In genomic region chr8:71679116-71679515, GRCm38 (mm10) we compare ENCODE assay signal across 9 mouse cellular contexts. TPM values are rescaled to one million over a fixed set of nuclear protein-coding genes. Genes with fewer than 3 reads are reported as not detected.
DNase-seq lines count a peak whose midpoint lies in the region; ATAC-seq and TF ChIP-seq lines count a peak whose summit lies in the region.
"Had no signal": no experiment of that assay in that cellular context is flagged by ENCODE, and none has a peak within 500 bp of the region (broad histone marks: within the 10 kb centered on the region; RNA-seq: fewer than 3 reads in every experiment).

No protein-coding gene starts in this region.

- no peak overlapping the region for H3K4me3 ChIP-seq in neural tube, embryonic 12.5 days
- H3K4me3 ChIP-seq in limb, embryonic 14.5 days (replicated peaks; ENCODE audit: low read length): peak overlapping the region; percentile 14; the same call in 1 of the 2 replicates
- H3K4me3 ChIP-seq in stomach, postnatal 0 days (ENCODE audit: low read depth, low read length): peak overlapping the region; percentile 22

- H3K36me3 ChIP-seq in neural tube, embryonic 12.5 days: no peaks in the 10 kb centered on the region
- no peaks in the 10 kb centered on the region for H3K36me3 ChIP-seq in limb, embryonic 14.5 days (ENCODE audit: control insufficient read depth, insufficient read depth, low read length)
- no peaks in the 10 kb centered on the region for H3K36me3 ChIP-seq in stomach, postnatal 0 days (ENCODE audit: control insufficient read depth, insufficient read depth, low read length)

- ATAC-seq in neural tube, embryonic 12.5 days (ENCODE audit: low FRiP score, low read depth): no peak
- no peak for ATAC-seq in limb, embryonic 14.5 days (ENCODE audit: low FRiP score, low read depth)
- no peak for ATAC-seq in stomach, postnatal 0 days (ENCODE audit: low FRiP score, low TSS enrichment)

- no peak overlapping the region for H3K9ac ChIP-seq in neural tube, embryonic 12.5 days
- 0 out of 2 replicates have a peak overlapping the region, but pooled peaks have one; percentile 16 for H3K9ac ChIP-seq in limb, embryonic 14.5 days (ENCODE audit: low read depth, low read length, severe bottlenecking)
- H3K9ac ChIP-seq in stomach, postnatal 0 days (ENCODE audit: low read length): peak overlapping the region; percentile 38; the same call in 1 of the 2 replicates

- no peak overlapping the region for H3K27ac ChIP-seq in neural tube, embryonic 12.5 days
- no peak overlapping the region for H3K27ac ChIP-seq in limb, embryonic 14.5 days (replicated peaks; ENCODE audit: low read depth, low read length)
- no peak overlapping the region for H3K27ac ChIP-seq in stomach, postnatal 0 days (replicated peaks)

- H3K4me1 ChIP-seq in neural tube, embryonic 12.5 days: peaks cover 12% of the 10 kb centered on the region; the same call in 1 of the 2 replicates
- peaks cover 4% of the 10 kb centered on the region; the same call in 1 of the 2 replicates for H3K4me1 ChIP-seq in limb, embryonic 14.5 days (ENCODE audit: control insufficient read depth, insufficient read depth, low read length)
- H3K4me1 ChIP-seq in stomach, postnatal 0 days (replicated peaks; ENCODE audit: control insufficient read depth, insufficient read depth): no peaks in the 10 kb centered on the region

- peaks cover 93% of the 10 kb centered on the region for H3K27me3 ChIP-seq in neural tube, embryonic 12.5 days (replicated peaks)
- H3K27me3 ChIP-seq in limb, embryonic 14.5 days (ENCODE audit: control insufficient read depth, insufficient read depth, low read length): peaks cover 77% of the 10 kb centered on the region
- no peaks in the 10 kb centered on the region; the same call in 1 of the 2 replicates for H3K27me3 ChIP-seq in stomach, postnatal 0 days (ENCODE audit: control insufficient read depth, insufficient read depth, low read length)

- peak overlapping the region; percentile 53 for H3K4me2 ChIP-seq in neural tube, embryonic 12.5 days (replicated peaks)
- peak overlapping the region; percentile 41 for H3K4me2 ChIP-seq in limb, embryonic 14.5 days (replicated peaks; ENCODE audit: low read depth, low read length, severe bottlenecking)
- peak overlapping the region; percentile 52 for H3K4me2 ChIP-seq in stomach, postnatal 0 days (replicated peaks; ENCODE audit: low read depth)

- DNase-seq in cerebellum, adult 11-12 months: peak; percentile 55
- DNase-seq in cerebellum, postnatal 36 days: no peak
- DNase-seq in neural tube, embryonic 10.5 days (ENCODE audit: extremely low spot score, low spot score): no peak
- DNase-seq in limb, embryonic 14.5 days (ENCODE audit: low spot score): no peak
- no peak for DNase-seq in stomach, postnatal 0 days (ENCODE audit: low spot score)
- no peak for DNase-seq in urinary bladder, adult 2 months (ENCODE audit: low spot score)
- no peak for DNase-seq in left cerebral cortex, adult 18-20 months (ENCODE audit: low spot score in 2 of 2)

- H3K9me3 ChIP-seq in neural tube, embryonic 12.5 days: no peaks in the 10 kb centered on the region
- no peaks in the 10 kb centered on the region for H3K9me3 ChIP-seq in limb, embryonic 14.5 days (ENCODE audit: control insufficient read depth, low read length)
- no peaks in the 10 kb centered on the region for H3K9me3 ChIP-seq in stomach, postnatal 0 days (ENCODE audit: control insufficient read depth, low read length)

- no peak for TF ChIP-seq EP300 in stomach, postnatal 0 days (optimal IDR thresholded peaks at IDR 0.05)

- TF ChIP-seq CTCF in stomach, postnatal 0 days (IDR thresholded peaks at IDR 0.05; ENCODE audit: low read depth): peak; percentile 4; the same call in 1 of the 2 replicates

- TF ChIP-seq POLR2A in limb, embryonic 14.5 days (IDR thresholded peaks at IDR 0.05; ENCODE audit: borderline replicate concordance, extremely low read depth, insufficient read depth, insufficient read length): no peak

- 8% methylated on average over 16 of the region's 16 CpGs for WGBS in neural tube, embryonic 12.5 days
- 16% methylated on average over 15 of the region's 16 CpGs for WGBS in limb, embryonic 14.5 days
- WGBS in stomach, postnatal 0 days: 45% methylated on average over 16 of the region's 16 CpGs

RNA-seq across cellular contexts. Expression of gene Jak3, which starts 3.0 kb away (rescaled TPM):
- 3.8 and 4.2 TPM in 2 replicates for polyA plus RNA-seq in neural tube, embryonic 12.5 days (2016; fragmentation: Nextera tagmentation; extraction: Ambion mirVana)
- 8.0 and 11.1 TPM in 2 replicates for polyA plus RNA-seq in limb, embryonic 14.5 days (2012; rRNA removed)
- 5.2 and 5.3 TPM in 2 replicates for polyA plus RNA-seq in limb, embryonic 14.5 days (2014; fragmentation: Nextera tagmentation; extraction: Ambion mirVana)
- polyA plus RNA-seq in stomach, postnatal 0 days (2015; fragmentation: Nextera tagmentation; extraction: Ambion mirVana): 4.6 and 5.4 TPM in 2 replicates
- polyA plus RNA-seq in urinary bladder, adult 2 months (2012; rRNA removed): 14.9 and 17.1 TPM in 2 replicates
- total RNA-seq in left cerebral cortex, adult 18-20 months (2021): 1 to 10 TPM; 4.8 to 5.0 TPM

RNA-seq across cellular contexts. Expression of gene Unc13a, which starts 7.6 kb away (rescaled TPM):
- 16.3 and 16.7 TPM in 2 replicates for polyA plus RNA-seq in neural tube, embryonic 12.5 days (2016; fragmentation: Nextera tagmentation; extraction: Ambion mirVana)
- polyA plus RNA-seq in limb, embryonic 14.5 days (2012; rRNA removed): 0.28 and 0.39 TPM in 2 replicates
- polyA plus RNA-seq in limb, embryonic 14.5 days (2014; fragmentation: Nextera tagmentation; extraction: Ambion mirVana): 0.91 and 0.97 TPM in 2 replicates
- 0.46 and 0.52 TPM in 2 replicates for polyA plus RNA-seq in stomach, postnatal 0 days (2015; fragmentation: Nextera tagmentation; extraction: Ambion mirVana)
- 0.44 and 0.47 TPM in 2 replicates for polyA plus RNA-seq in urinary bladder, adult 2 months (2012; rRNA removed)
- total RNA-seq in left cerebral cortex, adult 18-20 months (2021): 100 to 1,000 TPM; 267 to 296 TPM

RNA-seq across cellular contexts. Expression of gene Insl3, which starts 9.9 kb away (rescaled TPM):
- 1.2 TPM in 1 of 2 replicates, not detected in the other for polyA plus RNA-seq in neural tube, embryonic 12.5 days (2016; fragmentation: Nextera tagmentation; extraction: Ambion mirVana)
- 1.8 and 2.5 TPM in 2 replicates for polyA plus RNA-seq in limb, embryonic 14.5 days (2012; rRNA removed)
- 1.7 TPM in 1 of 2 replicates, not detected in the other for polyA plus RNA-seq in limb, embryonic 14.5 days (2014; fragmentation: Nextera tagmentation; extraction: Ambion mirVana)
- 1.9 and 2.6 TPM in 2 replicates for polyA plus RNA-seq in stomach, postnatal 0 days (2015; fragmentation: Nextera tagmentation; extraction: Ambion mirVana)
- 7.7 and 11.7 TPM in 2 replicates for polyA plus RNA-seq in urinary bladder, adult 2 months (2012; rRNA removed)
- total RNA-seq in left cerebral cortex, adult 18-20 months (2021): under 1 TPM in 1 of 2 experiments, not detected in 1; 0.63 TPM
- polyA plus RNA-seq: neural tube, embryonic 11.5 days had no signal

RNA-seq across cellular contexts. Expression of gene B3gnt3, which starts 22.5 kb away (rescaled TPM):
- 0.54 and 0.67 TPM in 2 replicates for polyA plus RNA-seq in neural tube, embryonic 12.5 days (2016; fragmentation: Nextera tagmentation; extraction: Ambion mirVana)
- polyA plus RNA-seq in limb, embryonic 14.5 days (2012; rRNA removed): 1.1 and 1.5 TPM in 2 replicates
- polyA plus RNA-seq in limb, embryonic 14.5 days (2014; fragmentation: Nextera tagmentation; extraction: Ambion mirVana): 0.67 and 0.77 TPM in 2 replicates
- 35.9 and 36.9 TPM in 2 replicates for polyA plus RNA-seq in stomach, postnatal 0 days (2015; fragmentation: Nextera tagmentation; extraction: Ambion mirVana)
- 4.8 and 7.4 TPM in 2 replicates for polyA plus RNA-seq in urinary bladder, adult 2 months (2012; rRNA removed)
- 1 to 10 TPM in 1 of 2 experiments, under 1 TPM in 1; 0.82 to 1.1 TPM for total RNA-seq in left cerebral cortex, adult 18-20 months (2021)

RNA-seq across cellular contexts. Expression of gene Fcho1, which starts 46.4 kb away (rescaled TPM):
- polyA plus RNA-seq in neural tube, embryonic 12.5 days (2016; fragmentation: Nextera tagmentation; extraction: Ambion mirVana): 34.4 and 38.4 TPM in 2 replicates
- polyA plus RNA-seq in limb, embryonic 14.5 days (2012; rRNA removed): 10.4 and 11.0 TPM in 2 replicates
- 3.3 and 3.6 TPM in 2 replicates for polyA plus RNA-seq in limb, embryonic 14.5 days (2014; fragmentation: Nextera tagmentation; extraction: Ambion mirVana)
- polyA plus RNA-seq in stomach, postnatal 0 days (2015; fragmentation: Nextera tagmentation; extraction: Ambion mirVana): 4.8 and 5.9 TPM in 2 replicates
- 4.5 and 5.3 TPM in 2 replicates for polyA plus RNA-seq in urinary bladder, adult 2 months (2012; rRNA removed)
- total RNA-seq in left cerebral cortex, adult 18-20 months (2021): 100 to 1,000 TPM; 155 to 167 TPM
